Mouse (Mus musculus) neural tube, embryonic 12.5 days (tissue): ENCODE measurements around the gene Clybl. TPM values are rescaled to one million over a fixed set of nuclear protein-coding genes. Genes with fewer than 3 reads are reported as not detected.
A peak's percentile ranks its signal among the peaks of the same experiment; 100 is the strongest.

Source experiments
- ATAC-seq: fragments of 200-750 bp; cut with Nextera tagmentation; 2 replicates; pipeline ENCODE4 v1.8.0; 2017; ENCODE audit warnings: low read depth, mild to moderate bottlenecking, moderate TSS enrichment, moderate library complexity; ENCODE audit not compliant: low FRiP score
- H3K27ac ChIP-seq: fragments of 300-500 bp; sonication (generic); 2 replicates; pipeline ENCODE4 v1.5.1; 2016
- H3K27me3 ChIP-seq: fragments of 300-500 bp; sonication (generic); replicated peaks from 2 replicates; pipeline ENCODE4 v1.6.1; 2016; ENCODE audit warnings: mild to moderate bottlenecking
- H3K36me3 ChIP-seq: fragments of 300-500 bp; sonication (generic); 2 replicates; pipeline ENCODE4 v1.6.1; 2016; ENCODE audit warnings: mild to moderate bottlenecking
- H3K4me1 ChIP-seq: fragments of 300-500 bp; sonication (generic); 2 replicates; pipeline ENCODE4 v1.6.1; 2016
- H3K4me2 ChIP-seq: fragments of 300-500 bp; sonication (generic); replicated peaks from 2 replicates; pipeline ENCODE4 v1.6.1; 2016; ENCODE audit warnings: mild to moderate bottlenecking
- H3K4me3 ChIP-seq: fragments of 300-500 bp; sonication (generic); 2 replicates; pipeline ENCODE4 v1.5.1; 2016
- H3K9ac ChIP-seq: fragments of 300-500 bp; sonication (generic); 2 replicates; pipeline ENCODE4 v1.6.1; 2016; ENCODE audit warnings: mild to moderate bottlenecking
- H3K9me3 ChIP-seq: fragments of 300-500 bp; sonication (generic); 2 replicates; pipeline ENCODE4 v1.6.1; 2016; ENCODE audit warnings: mild to moderate bottlenecking
- WGBS: fragments of 180-500 bp; shearing (Covaris S2); methylation state at CpG from one replicate; pipeline ENCODE4 v1.1.7; 2016; 5-methylcytosine and 5-hydroxymethylcytosine counted together
- polyA plus RNA-seq: library from polyadenylated mRNA; unstranded; fragments of >200 nt; fragmentation: Nextera tagmentation; extraction: Ambion mirVana; gene quantifications from 2 replicates; pipeline ENCODE4 v1.2.1, GENCODE M21; 2016

Gene Clybl
- polyA plus RNA-seq, 1 experiment from 2014 or later: 12.6 TPM

GRCm38 (mm10) chr14:122213590-122213989 lies 32.1 kb downstream of the Clybl start:
- 85% methylated on average over 8 of the region's 8 CpGs for WGBS
- ATAC-seq: no peak

GRCm38 (mm10) chr14:122214126-122214525 lies 32.6 kb downstream of the Clybl start:
- no peak for ATAC-seq
- H3K27me3 ChIP-seq: no peaks in the 10 kb centered on the region
- H3K27ac ChIP-seq: no peak overlapping the region
- H3K36me3 ChIP-seq: no peaks in the 10 kb centered on the region
- H3K4me2 ChIP-seq: no peak overlapping the region
- H3K9ac ChIP-seq: no peak overlapping the region
- 90% methylated on average over 6 of the region's 6 CpGs for WGBS
- H3K4me3 ChIP-seq: no peak overlapping the region
- H3K4me1 ChIP-seq: no peaks in the 10 kb centered on the region
- no peaks in the 10 kb centered on the region for H3K9me3 ChIP-seq

More at GRCm38 (mm10) chr14:122213590-122213989, 32.1 kb downstream of the Clybl start:
- Histone ChIP-seq H3K9ac (no peak overlapping the region), H3K9me3 (no peaks in the 10 kb centered on the region), H3K4me1 (no peaks in the 10 kb centered on the region), H3K4me3 (no peak overlapping the region), H3K27ac (no peak overlapping the region), H3K4me2 (no peak overlapping the region), H3K27me3 (no peaks in the 10 kb centered on the region), H3K36me3 (no peaks in the 10 kb centered on the region)

GRCm38 (mm10) chr14:122217221-122217620 lies 35.7 kb downstream of the Clybl start:
- Histone ChIP-seq H3K27ac (no peak overlapping the region), H3K4me3 (no peak overlapping the region), H3K9ac (no peak overlapping the region), H3K36me3 (no peaks in the 10 kb centered on the region), H3K27me3 (0 out of 2 replicates have a peak, but pooled peaks cover under 1% of the 10 kb centered on the region), H3K4me1 (no peaks in the 10 kb centered on the region), H3K4me2 (no peak overlapping the region), H3K9me3 (no peaks in the 10 kb centered on the region)
- ATAC-seq: no peak
- whole genome bisulfite sequencing: 94% methylated on average over 4 of the region's 4 CpGs

GRCm38 (mm10) chr14:122222934-122223374 lies 41.5 kb downstream of the Clybl start:
- peaks cover 24% of the 10 kb centered on the region for H3K27me3 ChIP-seq
- H3K4me1 ChIP-seq: peaks cover 22% of the 10 kb centered on the region
- 44% methylated on average over 10 of the region's 10 CpGs for WGBS
- no peak overlapping the region for H3K27ac ChIP-seq
- no peaks in the 10 kb centered on the region for H3K36me3 ChIP-seq
- 0 out of 2 replicates have a peak overlapping the region, but pooled peaks have one; percentile 33 for H3K4me2 ChIP-seq
- no peak overlapping the region for H3K4me3 ChIP-seq
- H3K9ac ChIP-seq: no peak overlapping the region
- ATAC-seq: no peak
- no peaks in the 10 kb centered on the region for H3K9me3 ChIP-seq

- H3K27ac ChIP-seq: no peak overlapping the region
These were observed 42.1 kb downstream of the Clybl start for GRCm38 (mm10) chr14:122223461-122224102.

GRCm38 (mm10) chr14:122224103-122224494 lies 42.6 kb downstream of the Clybl start:
- Histone ChIP-seq H3K36me3 (no peaks in the 10 kb centered on the region), H3K9me3 (no peaks in the 10 kb centered on the region), H3K9ac (no peak overlapping the region), H3K4me2 (0 out of 2 replicates have a peak overlapping the region, but pooled peaks have one; percentile 33), H3K4me3 (no peak overlapping the region), H3K4me1 (peaks cover 23% of the 10 kb centered on the region), H3K27me3 (peaks cover 25% of the 10 kb centered on the region), H3K27ac (no peak overlapping the region)
- no peak for ATAC-seq
- WGBS: 43% methylated on average over 6 of the region's 6 CpGs

More at GRCm38 (mm10) chr14:122223461-122224102, 42.1 kb downstream of the Clybl start:
- peak; percentile 78 for ATAC-seq
- Histone ChIP-seq H3K4me2 (0 out of 2 replicates have a peak overlapping the region, but pooled peaks have one; percentile 33), H3K36me3 (no peaks in the 10 kb centered on the region), H3K9me3 (no peaks in the 10 kb centered on the region), H3K4me3 (no peak overlapping the region), H3K4me1 (peaks cover 22% of the 10 kb centered on the region), H3K27me3 (peaks cover 24% of the 10 kb centered on the region), H3K9ac (no peak overlapping the region)
- WGBS: 22% methylated on average over 9 of the region's 9 CpGs

GRCm38 (mm10) chr14:122224501-122224928 lies 43.0 kb downstream of the Clybl start:
- Histone ChIP-seq H3K4me3 (no peak overlapping the region), H3K4me2 (0 out of 2 replicates have a peak overlapping the region, but pooled peaks have one; percentile 9), H3K4me1 (peaks cover 26% of the 10 kb centered on the region), H3K27me3 (peaks cover 28% of the 10 kb centered on the region), H3K9ac (no peak overlapping the region), H3K27ac (no peak overlapping the region), H3K36me3 (no peaks in the 10 kb centered on the region), H3K9me3 (no peaks in the 10 kb centered on the region)
- 40% methylated on average over 8 of the region's 8 CpGs for whole genome bisulfite sequencing
- no peak for ATAC-seq

- H3K4me1 ChIP-seq: peaks cover 30% of the 10 kb centered on the region
- 14% methylated on average over 7 of the region's 7 CpGs for WGBS
- no peak overlapping the region for H3K9ac ChIP-seq
- no peaks in the 10 kb centered on the region for H3K36me3 ChIP-seq
- H3K4me3 ChIP-seq: no peak overlapping the region
- H3K4me2 ChIP-seq: peak overlapping the region; percentile 12
- ATAC-seq: no peak
- no peaks in the 10 kb centered on the region for H3K9me3 ChIP-seq
- H3K27ac ChIP-seq: no peak overlapping the region
- peaks cover 33% of the 10 kb centered on the region for H3K27me3 ChIP-seq
These were observed 44.1 kb downstream of the Clybl start for GRCm38 (mm10) chr14:122225479-122226132.

- no peak overlapping the region for H3K27ac ChIP-seq
- H3K4me1 ChIP-seq: peaks cover 36% of the 10 kb centered on the region
- no peak overlapping the region for H3K9ac ChIP-seq
These were observed 44.6 kb downstream of the Clybl start for GRCm38 (mm10) chr14:122226133-122226515.

GRCm38 (mm10) chr14:122226666-122227453 lies 45.4 kb downstream of the Clybl start:
- H3K36me3 ChIP-seq: no peaks in the 10 kb centered on the region
- H3K9ac ChIP-seq: no peak overlapping the region
- H3K27ac ChIP-seq: no peak overlapping the region
- H3K9me3 ChIP-seq: no peaks in the 10 kb centered on the region
- 32% methylated on average over 22 of the region's 22 CpGs for WGBS
- peak overlapping the region; percentile 40 for H3K4me2 ChIP-seq
- ATAC-seq: no peak; the same call in 1 of the 2 replicates
- peaks cover 36% of the 10 kb centered on the region for H3K4me1 ChIP-seq
- peaks cover 33% of the 10 kb centered on the region for H3K27me3 ChIP-seq
- H3K4me3 ChIP-seq: no peak overlapping the region

More at GRCm38 (mm10) chr14:122226133-122226515, 44.6 kb downstream of the Clybl start:
- H3K27me3 ChIP-seq: peaks cover 33% of the 10 kb centered on the region
- H3K4me3 ChIP-seq: no peak overlapping the region
- no peak for ATAC-seq
- H3K4me2 ChIP-seq: no peak overlapping the region
- no peaks in the 10 kb centered on the region for H3K36me3 ChIP-seq
- 29% methylated on average over 2 of the region's 2 CpGs for WGBS
- H3K9me3 ChIP-seq: no peaks in the 10 kb centered on the region

- no peaks in the 10 kb centered on the region for H3K36me3 ChIP-seq
- peaks cover 36% of the 10 kb centered on the region for H3K4me1 ChIP-seq
- 8% methylated on average over 14 of the region's 14 CpGs for WGBS
- peak overlapping the region; percentile 40 for H3K4me2 ChIP-seq
- H3K27me3 ChIP-seq: peaks cover 30% of the 10 kb centered on the region
- no peaks in the 10 kb centered on the region for H3K9me3 ChIP-seq
- H3K9ac ChIP-seq: no peak overlapping the region
- no peak overlapping the region for H3K27ac ChIP-seq
- no peak overlapping the region for H3K4me3 ChIP-seq
- peak; percentile 13; the same call in 1 of the 2 replicates for ATAC-seq
These were observed 46.0 kb downstream of the Clybl start for GRCm38 (mm10) chr14:122227454-122227951.
